Mouse (Mus musculus) intestine, embryonic 15.5 days (tissue): ENCODE measurements around the gene Metap2. TPM values are rescaled to one million over a fixed set of nuclear protein-coding genes. Genes with fewer than 3 reads are reported as not detected.

ENCODE experiments used
- ATAC-seq: fragments of 200-750 bp; cut with Nextera tagmentation; 2 replicates; pipeline ENCODE4 v1.8.0; 2017; ENCODE audit warnings: moderate TSS enrichment, moderate library complexity
- H3K27ac ChIP-seq: fragments of 300-500 bp; sonication (generic); 2 replicates; pipeline ENCODE4 v1.5.1; 2015; ENCODE audit warnings: mild to moderate bottlenecking, inconsistent platforms
- H3K27me3 ChIP-seq: fragments of 300-500 bp; sonication (generic); replicated peaks from 2 replicates; pipeline ENCODE4 v1.6.1; 2015; ENCODE audit warnings: inconsistent platforms
- H3K36me3 ChIP-seq: fragments of 300-500 bp; sonication (generic); 2 replicates; pipeline ENCODE4 v1.6.1; 2015; ENCODE audit warnings: inconsistent platforms
- H3K4me1 ChIP-seq: fragments of 300-500 bp; sonication (generic); replicated peaks from 2 replicates; pipeline ENCODE4 v1.6.1; 2015; ENCODE audit warnings: inconsistent platforms
- H3K4me2 ChIP-seq: fragments of 300-500 bp; sonication (generic); replicated peaks from 2 replicates; pipeline ENCODE4 v1.6.1; 2015; ENCODE audit warnings: mild to moderate bottlenecking, inconsistent platforms
- H3K4me3 ChIP-seq: fragments of 300-500 bp; sonication (generic); replicated peaks from 2 replicates; pipeline ENCODE4 v1.5.1; 2015; ENCODE audit warnings: inconsistent platforms
- H3K9ac ChIP-seq: fragments of 300-500 bp; sonication (generic); 2 replicates; pipeline ENCODE4 v1.6.1; 2015; ENCODE audit warnings: inconsistent platforms
- H3K9me3 ChIP-seq: fragments of 300-500 bp; sonication (generic); 2 replicates; pipeline ENCODE4 v1.6.1; 2016; ENCODE audit warnings: inconsistent platforms
- WGBS: fragments of 180-500 bp; shearing (Covaris S2); methylation state at CpG from one replicate; pipeline ENCODE4 v1.1.7; 2015; 5-methylcytosine and 5-hydroxymethylcytosine counted together
- polyA plus RNA-seq: library from polyadenylated mRNA; unstranded; fragments of >200 nt; fragmentation: Nextera tagmentation; extraction: Ambion mirVana; gene quantifications from 2 replicates; pipeline ENCODE4 v1.2.1, GENCODE M21; 2015

Gene Metap2
- polyA plus RNA-seq, 1 experiment from 2014 or later, result 194 TPM

DNA sequence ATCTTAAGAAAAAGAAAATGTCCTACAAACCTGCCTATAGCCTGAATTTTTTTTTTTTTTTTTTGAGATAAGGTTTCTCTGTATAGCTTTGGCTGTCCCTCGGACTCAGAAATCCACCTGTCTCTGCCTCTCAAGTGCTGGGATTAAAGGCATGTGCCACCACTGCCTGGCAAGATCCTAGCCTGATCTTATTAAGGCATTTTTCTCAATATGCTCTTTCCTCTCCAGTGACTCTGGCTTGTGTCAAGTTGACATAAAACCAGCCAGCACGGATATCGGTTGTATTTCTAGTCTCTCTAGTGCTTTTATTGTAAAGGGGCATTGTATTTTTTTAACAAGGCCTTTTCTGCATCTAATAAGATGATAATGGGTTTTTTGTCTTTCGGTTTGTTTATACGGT lies 27.8 kb upstream of the Metap2 start:
- H3K4me1 ChIP-seq, result no peaks in the 10 kb centered on the region
- WGBS, result 61% methylated on average over 5 of the region's 5 CpGs
- H3K4me2 ChIP-seq, result no peak overlapping the region
- no peak overlapping the region for H3K9ac ChIP-seq
- H3K27me3 ChIP-seq, result no peaks in the 10 kb centered on the region
- H3K36me3 ChIP-seq, result no peaks in the 10 kb centered on the region
- no peak overlapping the region for H3K4me3 ChIP-seq
- H3K27ac ChIP-seq, result no peak overlapping the region
- no peak for ATAC-seq
- H3K9me3 ChIP-seq, result no peaks in the 10 kb centered on the region

DNA sequence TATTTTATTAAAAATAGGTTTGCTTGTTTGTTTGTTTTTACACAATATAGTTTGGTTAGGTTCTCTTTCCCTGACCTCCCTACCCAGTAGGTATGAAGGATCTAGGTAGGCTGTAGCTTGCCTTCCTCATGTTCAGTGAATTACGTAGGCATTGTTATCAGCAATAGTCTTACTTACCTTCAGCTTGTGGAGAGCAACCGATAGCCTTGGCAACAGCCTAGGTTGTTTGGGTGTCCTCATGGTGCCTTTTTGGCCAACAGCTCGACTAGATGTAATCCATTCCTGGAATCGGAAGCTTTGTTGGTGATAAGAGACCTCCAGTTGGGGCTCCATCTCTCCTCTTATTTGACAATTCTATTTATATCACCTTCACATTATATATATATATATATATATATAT lies 24.3 kb upstream of the Metap2 start:
- no peak overlapping the region for H3K9ac ChIP-seq
- no peaks in the 10 kb centered on the region for H3K27me3 ChIP-seq
- ATAC-seq, result no peak

DNA sequence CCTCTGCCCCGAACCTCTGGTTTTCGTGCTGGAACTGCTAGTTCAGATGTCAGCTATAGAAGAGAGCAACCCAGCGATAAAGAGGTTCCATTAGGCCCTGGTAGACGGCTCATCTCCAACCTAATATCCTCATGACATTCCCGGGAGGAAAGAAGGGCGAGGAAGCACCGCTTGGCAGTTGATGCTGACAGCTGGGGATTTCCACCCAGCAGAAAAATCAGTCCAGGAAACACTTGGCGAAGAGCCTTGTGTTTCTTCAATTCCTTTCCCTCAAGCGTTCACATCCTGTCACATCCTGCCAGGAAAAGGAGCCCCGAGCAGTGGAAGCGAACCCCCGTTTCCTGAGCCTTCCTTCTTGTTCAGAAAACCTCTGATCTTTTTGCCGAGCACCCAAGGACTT lies 22.3 kb upstream of the Metap2 start:
- peak overlapping the region; percentile 7; the same call in 1 of the 2 replicates for H3K4me2 ChIP-seq
- H3K4me1 ChIP-seq, result peaks cover 6% of the 10 kb centered on the region; the same call in 1 of the 2 replicates
- no peaks in the 10 kb centered on the region for H3K9me3 ChIP-seq
- no peaks in the 10 kb centered on the region for H3K36me3 ChIP-seq
- 55% methylated on average over 13 of the region's 13 CpGs for WGBS
- H3K27me3 ChIP-seq, result no peaks in the 10 kb centered on the region
- ATAC-seq, result peak; percentile 23; the same call in 1 of the 2 replicates
- H3K4me3 ChIP-seq, result no peak overlapping the region
- no peak overlapping the region for H3K9ac ChIP-seq
- 0 out of 2 replicates have a peak overlapping the region, but pooled peaks have one; percentile 11 for H3K27ac ChIP-seq

More for the DNA sequence above, 24.3 kb upstream of the Metap2 start:
- Histone ChIP-seq H3K9me3 (no peaks in the 10 kb centered on the region), H3K4me3 (no peak overlapping the region), H3K36me3 (no peaks in the 10 kb centered on the region), H3K4me2 (no peak overlapping the region), H3K4me1 (peaks cover 6% of the 10 kb centered on the region; the same call in 1 of the 2 replicates), H3K27ac (no peak overlapping the region)
- 90% methylated on average over 4 of the region's 4 CpGs for WGBS

DNA sequence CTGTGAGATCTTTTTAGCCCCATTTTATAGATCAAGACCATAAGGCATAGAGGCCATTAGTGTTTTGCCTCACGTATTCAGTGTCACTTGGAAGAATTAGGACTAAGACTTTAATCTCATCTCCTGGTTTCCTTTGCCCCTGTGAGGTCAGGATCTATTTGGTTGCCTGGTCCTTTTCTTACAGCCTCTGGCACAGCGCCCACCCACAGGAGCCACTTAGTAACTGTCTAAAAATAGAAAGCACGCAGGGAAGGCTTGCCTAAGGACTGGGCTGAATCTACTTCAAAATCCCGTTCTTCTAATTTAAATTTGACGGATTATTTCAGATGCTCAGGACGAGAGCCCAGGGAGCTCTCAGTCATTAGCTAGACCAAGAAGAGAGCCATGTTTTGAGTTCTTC lies 21.8 kb upstream of the Metap2 start:
- Histone ChIP-seq H3K4me1 (peaks cover 6% of the 10 kb centered on the region; the same call in 1 of the 2 replicates), H3K4me3 (no peak overlapping the region), H3K4me2 (peak overlapping the region; percentile 7; the same call in 1 of the 2 replicates), H3K9me3 (no peaks in the 10 kb centered on the region), H3K9ac (no peak overlapping the region), H3K36me3 (no peaks in the 10 kb centered on the region), H3K27me3 (no peaks in the 10 kb centered on the region), H3K27ac (0 out of 2 replicates have a peak overlapping the region, but pooled peaks have one; percentile 11)
- ATAC-seq, result 0 out of 2 replicates have a peak, but pooled peaks have one; percentile 6
- 43% methylated on average over 6 of the region's 6 CpGs for WGBS

DNA sequence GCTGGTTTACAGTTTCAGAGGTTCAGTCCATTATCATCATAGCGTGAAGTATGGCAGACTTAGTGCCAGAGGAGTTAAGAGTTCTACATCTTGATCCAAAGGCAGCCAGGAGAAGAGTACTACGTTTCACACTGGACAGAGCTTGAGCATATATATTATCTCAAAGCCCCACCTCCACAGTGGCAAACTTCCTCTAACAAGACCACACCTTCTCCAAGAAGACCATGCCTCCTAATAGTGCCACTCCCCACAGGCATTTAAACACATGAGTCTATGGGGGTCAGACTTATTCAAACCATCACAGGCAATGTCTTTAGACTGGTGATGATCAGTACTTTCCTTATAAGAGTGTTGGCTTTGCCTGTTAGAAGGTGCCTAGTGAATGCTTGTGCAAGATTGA lies 21.2 kb upstream of the Metap2 start:
- no peaks in the 10 kb centered on the region for H3K9me3 ChIP-seq
- no peak overlapping the region for H3K27ac ChIP-seq
- no peaks in the 10 kb centered on the region for H3K36me3 ChIP-seq
- 70% methylated on average over 2 of the region's 2 CpGs for WGBS
- no peak overlapping the region for H3K4me3 ChIP-seq
- H3K27me3 ChIP-seq, result no peaks in the 10 kb centered on the region
- H3K4me2 ChIP-seq, result no peak overlapping the region
- H3K9ac ChIP-seq, result no peak overlapping the region
- peaks cover 6% of the 10 kb centered on the region; the same call in 1 of the 2 replicates for H3K4me1 ChIP-seq
- peak; percentile 28; the same call in 1 of the 2 replicates for ATAC-seq

DNA sequence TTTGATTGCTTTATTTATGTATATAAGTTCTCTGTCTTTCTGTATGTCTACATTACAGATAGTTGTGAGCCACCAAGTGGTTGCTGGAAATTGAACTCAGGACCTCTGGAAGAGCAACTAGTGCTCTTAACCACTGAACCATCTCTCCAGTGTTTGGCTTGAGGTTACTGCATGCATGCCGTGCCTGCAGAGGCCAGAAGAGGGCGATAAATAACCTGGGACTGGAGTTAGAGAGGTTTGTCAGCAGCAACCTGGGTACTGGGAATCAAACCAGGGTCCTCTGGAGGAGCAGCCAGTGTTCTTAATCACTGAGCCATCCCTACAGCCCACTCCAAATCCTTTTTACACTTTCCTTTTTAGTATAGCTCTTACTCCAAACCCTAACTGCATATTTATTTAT lies 19.9 kb upstream of the Metap2 start:
- Histone ChIP-seq H3K27ac (no peak overlapping the region), H3K4me2 (no peak overlapping the region), H3K9me3 (no peaks in the 10 kb centered on the region), H3K27me3 (no peaks in the 10 kb centered on the region), H3K9ac (no peak overlapping the region), H3K4me3 (no peak overlapping the region), H3K36me3 (no peaks in the 10 kb centered on the region), H3K4me1 (peaks cover 6% of the 10 kb centered on the region; the same call in 1 of the 2 replicates)
- no peak for ATAC-seq
- 71% methylated on average over 2 of the region's 2 CpGs for WGBS

DNA sequence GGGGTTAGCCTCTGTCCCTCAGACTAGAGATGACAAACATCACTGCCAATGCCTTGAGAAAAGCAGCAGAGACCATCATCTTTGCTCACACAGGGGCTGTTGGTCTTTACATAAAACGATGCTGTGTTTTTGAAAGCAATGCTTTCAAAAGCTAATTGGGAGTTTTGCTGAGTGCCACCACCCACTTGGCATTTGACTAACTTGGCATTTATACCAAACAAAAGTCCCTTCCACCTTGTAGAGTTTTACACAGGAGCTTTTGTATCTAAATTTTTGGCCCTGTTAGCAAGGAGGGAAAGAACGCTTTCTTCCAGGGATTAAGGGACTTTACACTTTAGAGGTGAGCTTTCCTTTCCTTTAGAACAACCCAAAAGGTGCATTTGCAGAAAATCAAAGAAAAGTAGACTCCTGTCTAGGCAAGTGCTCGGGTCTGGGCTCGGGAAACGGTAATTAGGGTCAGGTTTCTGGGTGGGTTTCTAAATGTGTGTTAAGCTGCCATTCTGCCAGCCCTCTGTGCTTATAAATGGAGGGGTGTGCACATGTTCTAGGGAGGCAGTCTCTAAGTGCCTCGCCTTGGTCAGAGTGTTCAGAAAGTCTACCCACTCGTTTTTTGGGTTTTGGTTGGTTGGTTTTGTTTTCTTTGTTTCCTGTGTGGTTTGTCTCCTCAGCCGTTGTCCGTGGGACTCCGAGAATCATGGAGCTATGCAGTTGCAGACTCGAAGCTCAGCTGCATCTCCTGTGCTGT lies 18.8 kb upstream of the Metap2 start:
- no peak overlapping the region for H3K4me2 ChIP-seq
- no peak for ATAC-seq

DNA sequence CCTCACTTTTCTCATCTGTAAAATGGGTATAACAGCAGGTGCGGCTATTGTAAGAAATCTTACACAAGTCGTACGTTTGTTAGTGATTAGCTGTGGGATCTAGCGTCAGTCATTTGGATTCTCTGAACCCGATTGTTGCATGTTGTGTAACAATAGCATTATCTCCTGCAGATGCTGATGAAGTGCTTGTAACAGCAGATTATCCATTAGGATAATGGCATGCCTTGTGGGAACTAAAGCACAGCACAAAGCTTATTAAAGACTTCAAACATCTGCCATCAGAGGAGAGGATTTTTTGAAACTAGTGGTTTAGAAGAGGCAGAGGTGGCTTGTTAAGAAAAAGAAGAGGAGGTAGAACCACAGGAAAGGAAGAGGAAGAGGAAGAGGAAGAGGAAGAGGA lies 16.6 kb upstream of the Metap2 start:
- Histone ChIP-seq H3K27me3 (no peaks in the 10 kb centered on the region), H3K4me1 (no peaks in the 10 kb centered on the region), H3K27ac (no peak overlapping the region), H3K36me3 (no peaks in the 10 kb centered on the region), H3K4me2 (no peak overlapping the region), H3K9ac (no peak overlapping the region), H3K4me3 (no peak overlapping the region), H3K9me3 (no peaks in the 10 kb centered on the region)
- 90% methylated on average over 5 of the region's 5 CpGs for WGBS
- no peak for ATAC-seq

More for the DNA sequence above, 18.8 kb upstream of the Metap2 start:
- no peak overlapping the region for H3K9ac ChIP-seq
- peaks cover 6% of the 10 kb centered on the region; the same call in 1 of the 2 replicates for H3K4me1 ChIP-seq
- no peaks in the 10 kb centered on the region for H3K9me3 ChIP-seq
- no peak overlapping the region for H3K27ac ChIP-seq
- WGBS, result 53% methylated on average over 11 of the region's 11 CpGs
- H3K27me3 ChIP-seq, result no peaks in the 10 kb centered on the region
- no peak overlapping the region for H3K4me3 ChIP-seq
- H3K36me3 ChIP-seq, result no peaks in the 10 kb centered on the region

DNA sequence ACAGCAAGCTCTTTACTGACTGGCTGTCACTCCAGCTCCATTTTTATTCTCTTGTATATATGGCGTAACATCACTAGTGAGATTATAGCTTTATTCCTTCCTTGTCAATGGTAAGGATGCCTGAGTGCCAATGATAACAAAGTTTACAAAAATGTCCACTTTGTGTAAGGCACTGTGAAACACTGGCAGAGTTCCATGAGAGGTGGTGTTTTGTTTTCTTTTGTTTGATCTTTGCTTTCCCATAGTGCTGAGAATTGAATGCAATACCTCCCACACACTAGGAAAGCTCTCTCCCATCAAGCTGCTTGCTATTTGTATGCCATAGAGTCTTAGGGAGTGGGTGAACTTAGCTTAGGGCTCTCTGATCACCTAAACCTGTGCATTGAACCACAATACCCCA lies 16.0 kb upstream of the Metap2 start:
- Histone ChIP-seq H3K36me3 (no peaks in the 10 kb centered on the region), H3K27ac (no peak overlapping the region), H3K27me3 (no peaks in the 10 kb centered on the region), H3K9me3 (no peaks in the 10 kb centered on the region), H3K4me1 (no peaks in the 10 kb centered on the region), H3K9ac (no peak overlapping the region), H3K4me2 (no peak overlapping the region), H3K4me3 (no peak overlapping the region)
- no peak for ATAC-seq
- 84% methylated on average over 1 of the region's 1 CpGs for WGBS

DNA sequence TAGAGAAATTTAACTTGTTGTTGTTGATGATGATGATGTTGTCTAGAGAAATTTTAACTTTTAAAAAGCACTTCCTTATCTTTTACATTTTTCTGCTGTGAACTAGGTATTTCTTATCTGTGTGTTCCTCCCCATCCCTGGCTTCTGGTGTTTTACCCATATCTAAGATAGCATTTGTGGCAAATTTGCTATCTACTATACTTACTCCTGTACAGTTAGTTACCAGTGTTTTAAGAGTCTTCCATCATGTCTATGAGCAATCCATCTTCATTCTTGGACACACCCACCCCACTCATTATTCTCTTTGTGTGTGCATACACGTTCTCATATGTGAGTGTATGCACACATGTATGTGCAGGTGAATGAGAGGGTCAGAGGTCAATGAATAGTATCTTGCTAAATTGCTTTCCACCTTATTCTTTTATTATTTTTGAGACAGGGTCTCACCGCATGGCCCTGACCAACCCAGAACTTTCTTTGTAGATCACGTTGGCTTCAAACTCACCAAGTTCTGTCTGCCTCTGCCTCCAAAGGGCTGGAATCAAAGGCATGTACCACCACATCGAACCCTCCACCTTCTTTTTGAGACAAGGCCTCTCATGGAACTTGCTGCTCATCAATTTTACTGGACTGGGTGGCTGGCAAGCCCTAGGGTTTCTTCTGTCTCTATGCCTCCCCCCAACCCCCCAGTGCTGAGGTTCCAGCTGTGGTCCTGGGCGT lies 15.4 kb upstream of the Metap2 start:
- H3K4me1 ChIP-seq, result no peaks in the 10 kb centered on the region
- no peaks in the 10 kb centered on the region for H3K36me3 ChIP-seq
- WGBS, result 86% methylated on average over 5 of the region's 5 CpGs
- no peak overlapping the region for H3K27ac ChIP-seq
- H3K27me3 ChIP-seq, result no peaks in the 10 kb centered on the region
- no peak overlapping the region for H3K4me2 ChIP-seq
- no peaks in the 10 kb centered on the region for H3K9me3 ChIP-seq
- no peak overlapping the region for H3K4me3 ChIP-seq
- no peak overlapping the region for H3K9ac ChIP-seq
- ATAC-seq, result no peak

DNA sequence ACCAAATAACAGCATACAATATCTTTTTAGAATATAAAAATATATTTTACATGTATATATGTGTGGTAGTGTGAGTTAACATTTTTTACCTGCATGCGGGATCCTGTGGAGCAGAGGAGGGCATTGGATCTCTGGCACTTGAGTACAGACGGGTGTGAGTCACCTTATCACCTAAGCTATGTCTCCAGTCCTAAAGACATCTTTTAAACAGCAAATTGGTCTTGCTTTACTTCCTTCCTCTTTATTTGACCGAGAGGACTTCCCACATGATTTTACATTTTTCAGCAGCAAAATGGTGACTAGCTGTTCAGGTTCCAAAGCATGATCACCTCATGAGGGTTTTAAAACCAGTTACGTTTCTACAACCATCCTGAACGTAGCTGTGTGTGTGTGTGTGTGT lies 14.4 kb upstream of the Metap2 start:
- Histone ChIP-seq H3K27ac (no peak overlapping the region), H3K9me3 (no peaks in the 10 kb centered on the region), H3K9ac (no peak overlapping the region), H3K4me2 (no peak overlapping the region), H3K4me1 (no peaks in the 10 kb centered on the region), H3K27me3 (no peaks in the 10 kb centered on the region), H3K4me3 (no peak overlapping the region), H3K36me3 (no peaks in the 10 kb centered on the region)
- ATAC-seq, result no peak
- 77% methylated on average over 5 of the region's 5 CpGs for WGBS

DNA sequence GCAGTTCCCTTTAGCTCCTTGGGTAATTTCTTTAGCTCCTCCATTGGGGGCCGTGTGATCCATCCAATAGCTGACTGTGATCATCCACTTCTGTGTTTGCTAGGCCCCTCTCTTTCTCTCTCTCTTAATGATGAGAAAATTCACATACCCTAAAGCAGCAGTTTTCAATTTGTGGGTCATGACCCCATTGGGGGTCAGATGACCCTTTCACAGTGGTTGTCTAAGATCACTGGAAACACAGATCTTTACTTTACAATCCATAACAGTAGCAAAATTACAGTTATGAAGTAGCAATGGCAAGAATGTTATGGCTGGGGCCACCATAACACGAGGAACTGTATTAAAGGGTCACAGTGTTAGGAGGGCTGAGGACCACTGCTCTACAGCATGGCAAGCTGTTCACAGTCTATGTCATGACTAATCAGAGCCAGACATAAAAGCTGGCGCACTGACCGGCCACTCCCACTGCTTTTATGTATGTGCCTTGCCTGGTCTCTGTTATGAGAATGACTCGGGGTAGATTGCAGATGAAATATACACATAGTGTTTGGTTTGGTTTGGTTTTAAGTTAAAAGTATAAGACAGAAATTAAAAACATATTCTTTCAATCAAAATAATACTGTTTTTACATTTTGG lies 13.0 kb upstream of the Metap2 start:
- Histone ChIP-seq H3K36me3 (no peaks in the 10 kb centered on the region), H3K27ac (no peak overlapping the region), H3K9me3 (no peaks in the 10 kb centered on the region), H3K27me3 (no peaks in the 10 kb centered on the region), H3K9ac (no peak overlapping the region), H3K4me2 (no peak overlapping the region), H3K4me3 (no peak overlapping the region), H3K4me1 (no peaks in the 10 kb centered on the region)
- ATAC-seq, result no peak
- WGBS, result 83% methylated on average over 5 of the region's 5 CpGs
